Mouse (Mus musculus) liver, embryonic 12.5 days (tissue): ENCODE measurements at regions not wholly inside any gene's neighbourhood (a gene's known extent, or its start where the extent isn't known, plus 50 kb on each side); places are given as distances from the start of the nearest gene placed in this dataset.

ENCODE experiments used
- ATAC-seq: fragments of 200-750 bp; cut with Nextera tagmentation; 2 replicates; pipeline ENCODE4 v1.8.0; 2017; ENCODE audit warnings: moderate number of reproducible peaks, mild to moderate bottlenecking, moderate library complexity
- H3K27ac ChIP-seq: fragments of 300-500 bp; sonication (generic); 2 replicates; pipeline ENCODE4 v1.5.1; 2016; ENCODE audit warnings: mild to moderate bottlenecking
- H3K27me3 ChIP-seq: fragments of 300-500 bp; sonication (generic); replicated peaks from 2 replicates; pipeline ENCODE4 v1.6.1; 2016; ENCODE audit warnings: mild to moderate bottlenecking, moderate library complexity
- H3K36me3 ChIP-seq: fragments of 300-500 bp; sonication (generic); 2 replicates; pipeline ENCODE4 v1.6.1; 2016; ENCODE audit warnings: mild to moderate bottlenecking, moderate library complexity
- H3K4me1 ChIP-seq: fragments of 300-500 bp; sonication (generic); 2 replicates; pipeline ENCODE4 v1.6.1; 2016
- H3K4me2 ChIP-seq: fragments of 300-500 bp; sonication (generic); 2 replicates; pipeline ENCODE4 v1.6.1; 2016; ENCODE audit warnings: mild to moderate bottlenecking, moderate library complexity
- H3K4me3 ChIP-seq: fragments of 300-500 bp; sonication (generic); 2 replicates; pipeline ENCODE4 v1.5.1; 2016; ENCODE audit warnings: mild to moderate bottlenecking, moderate library complexity
- H3K9ac ChIP-seq: fragments of 300-500 bp; sonication (generic); 2 replicates; pipeline ENCODE4 v1.6.1; 2016; ENCODE audit warnings: mild to moderate bottlenecking, moderate library complexity
- H3K9me3 ChIP-seq: fragments of 300-500 bp; sonication (generic); replicated peaks from 2 replicates; pipeline ENCODE4 v1.6.1; 2016; ENCODE audit warnings: mild to moderate bottlenecking, moderate library complexity
- WGBS: fragments of 180-500 bp; shearing (Covaris S2); methylation state at CpG from one replicate; pipeline ENCODE4 v1.1.7; 2016; ENCODE audit not compliant: insufficient replicate concordance; 5-methylcytosine and 5-hydroxymethylcytosine counted together

DNA sequence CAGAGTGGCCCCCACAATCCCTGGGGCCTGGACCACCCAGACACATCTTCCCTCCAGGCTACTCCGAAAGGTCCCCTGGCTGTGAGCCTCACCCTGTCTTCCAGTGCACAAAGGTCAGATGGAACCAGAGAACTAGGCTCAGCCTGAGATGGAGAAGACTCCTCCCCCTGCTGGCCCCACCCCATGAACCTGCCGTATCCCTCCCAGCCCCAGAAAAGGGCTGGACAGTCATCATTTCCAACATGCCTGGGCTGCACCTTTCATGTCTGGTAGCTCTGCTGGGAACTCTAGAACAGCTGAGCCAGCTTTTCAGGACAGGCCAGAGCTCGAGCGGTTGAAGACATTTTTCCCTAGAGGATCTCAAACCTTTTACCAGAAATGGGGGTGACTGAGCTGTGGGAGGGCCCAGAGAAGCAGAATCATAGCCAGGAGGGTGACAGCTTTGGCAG is 77.8 kb downstream of the Zfp36l1 start:
- Histone ChIP-seq H3K4me1 (peaks cover 56% of the 10 kb centered on the region), H3K36me3 (no peaks in the 10 kb centered on the region), H3K9me3 (no peaks in the 10 kb centered on the region), H3K27me3 (no peaks in the 10 kb centered on the region), H3K27ac (peak overlapping the region; percentile 85), H3K4me3 (no peak overlapping the region), H3K4me2 (peak overlapping the region; percentile 53), H3K9ac (peak overlapping the region; percentile 18; the same call in 1 of the 2 replicates)
- 45% methylated on average over 4 of the region's 4 CpGs for WGBS
- peak; percentile 72 for ATAC-seq

DNA sequence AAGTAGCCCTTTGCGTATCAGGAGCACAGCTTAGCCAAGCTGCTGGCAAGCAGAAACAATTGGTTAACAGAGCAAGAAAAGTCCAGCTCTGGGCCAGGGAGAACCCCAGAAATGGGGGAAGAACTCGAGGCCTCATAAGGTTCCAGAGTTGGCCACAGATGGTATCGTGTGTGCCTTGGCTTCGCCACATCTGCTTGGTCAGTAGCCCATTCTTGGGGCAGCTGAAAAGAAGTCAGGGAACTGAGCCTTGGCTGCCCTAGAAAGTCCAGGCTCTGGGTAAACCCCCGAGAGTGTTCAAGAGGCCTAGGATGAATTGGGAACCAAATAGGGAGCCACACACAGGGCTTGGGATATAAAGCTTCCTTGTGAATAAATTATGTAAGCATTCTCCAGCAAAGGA is 78.7 kb downstream of the Zfp36l1 start:
- H3K9me3 ChIP-seq = no peaks in the 10 kb centered on the region
- no peaks in the 10 kb centered on the region for H3K36me3 ChIP-seq
- no peak overlapping the region for H3K27ac ChIP-seq
- ATAC-seq = no peak
- WGBS = 78% methylated on average over 5 of the region's 5 CpGs
- no peak overlapping the region for H3K4me3 ChIP-seq
- no peak overlapping the region for H3K4me2 ChIP-seq
- no peak overlapping the region for H3K9ac ChIP-seq
- H3K27me3 ChIP-seq = no peaks in the 10 kb centered on the region
- H3K4me1 ChIP-seq = peaks cover 50% of the 10 kb centered on the region

DNA sequence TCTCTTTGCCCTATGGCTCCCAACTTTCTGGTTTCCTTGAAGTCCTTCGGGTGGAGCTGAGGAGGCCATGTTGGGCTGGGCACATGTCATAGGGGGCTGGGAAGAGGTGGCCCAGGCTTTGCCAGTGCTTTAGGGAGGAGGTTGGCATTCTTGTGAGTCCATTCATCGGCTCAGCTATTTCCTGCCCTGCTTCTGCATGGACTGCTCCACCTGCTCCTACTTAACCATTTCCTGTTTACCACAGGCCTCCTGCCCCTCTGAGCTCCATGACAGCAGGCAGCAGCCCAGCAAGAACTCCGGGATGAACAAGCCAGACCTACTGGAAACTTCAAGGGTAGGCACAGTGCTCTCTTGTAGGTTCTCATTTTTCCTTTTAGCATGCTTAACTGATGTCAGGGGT is 80.3 kb downstream of the Zfp36l1 start:
- WGBS = 43% methylated on average over 3 of the region's 3 CpGs

DNA sequence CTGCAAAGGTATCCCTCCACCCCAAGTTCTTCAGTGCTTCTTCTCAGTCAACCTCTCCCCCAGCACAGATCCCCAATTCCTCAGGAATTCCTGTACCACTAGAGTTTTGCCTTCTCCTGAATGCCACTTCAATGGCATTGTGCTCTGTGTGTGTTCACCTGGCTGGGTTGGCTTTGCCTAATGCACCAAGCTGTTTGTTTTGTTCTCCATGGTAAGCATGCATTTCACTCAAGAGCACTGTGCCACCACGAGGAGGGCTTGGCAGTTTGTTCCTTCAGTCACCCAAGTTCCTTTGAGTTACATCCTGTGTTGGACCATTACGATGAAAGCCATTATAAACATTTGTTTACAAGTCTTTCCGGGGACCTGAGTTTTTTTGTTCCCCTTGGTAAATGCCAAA is 84.5 kb downstream of the Zfp36l1 start:
- Histone ChIP-seq H3K9ac (no peak overlapping the region), H3K4me3 (no peak overlapping the region), H3K36me3 (no peaks in the 10 kb centered on the region), H3K4me2 (no peak overlapping the region), H3K4me1 (peaks cover 7% of the 10 kb centered on the region; the same call in 1 of the 2 replicates), H3K9me3 (no peaks in the 10 kb centered on the region), H3K27me3 (peaks cover 26% of the 10 kb centered on the region), H3K27ac (no peak overlapping the region)
- no peak for ATAC-seq
- WGBS = 70% methylated on average over 3 of the region's 3 CpGs

More for the DNA sequence above, 80.3 kb downstream of the Zfp36l1 start:
- H3K4me2 ChIP-seq = no peak overlapping the region
- H3K27me3 ChIP-seq = no peaks in the 10 kb centered on the region
- no peaks in the 10 kb centered on the region for H3K36me3 ChIP-seq
- no peak overlapping the region for H3K27ac ChIP-seq
- no peaks in the 10 kb centered on the region for H3K9me3 ChIP-seq
- no peak overlapping the region for H3K4me3 ChIP-seq
- H3K4me1 ChIP-seq = peaks cover 38% of the 10 kb centered on the region
- no peak overlapping the region for H3K9ac ChIP-seq
- no peak for ATAC-seq

DNA sequence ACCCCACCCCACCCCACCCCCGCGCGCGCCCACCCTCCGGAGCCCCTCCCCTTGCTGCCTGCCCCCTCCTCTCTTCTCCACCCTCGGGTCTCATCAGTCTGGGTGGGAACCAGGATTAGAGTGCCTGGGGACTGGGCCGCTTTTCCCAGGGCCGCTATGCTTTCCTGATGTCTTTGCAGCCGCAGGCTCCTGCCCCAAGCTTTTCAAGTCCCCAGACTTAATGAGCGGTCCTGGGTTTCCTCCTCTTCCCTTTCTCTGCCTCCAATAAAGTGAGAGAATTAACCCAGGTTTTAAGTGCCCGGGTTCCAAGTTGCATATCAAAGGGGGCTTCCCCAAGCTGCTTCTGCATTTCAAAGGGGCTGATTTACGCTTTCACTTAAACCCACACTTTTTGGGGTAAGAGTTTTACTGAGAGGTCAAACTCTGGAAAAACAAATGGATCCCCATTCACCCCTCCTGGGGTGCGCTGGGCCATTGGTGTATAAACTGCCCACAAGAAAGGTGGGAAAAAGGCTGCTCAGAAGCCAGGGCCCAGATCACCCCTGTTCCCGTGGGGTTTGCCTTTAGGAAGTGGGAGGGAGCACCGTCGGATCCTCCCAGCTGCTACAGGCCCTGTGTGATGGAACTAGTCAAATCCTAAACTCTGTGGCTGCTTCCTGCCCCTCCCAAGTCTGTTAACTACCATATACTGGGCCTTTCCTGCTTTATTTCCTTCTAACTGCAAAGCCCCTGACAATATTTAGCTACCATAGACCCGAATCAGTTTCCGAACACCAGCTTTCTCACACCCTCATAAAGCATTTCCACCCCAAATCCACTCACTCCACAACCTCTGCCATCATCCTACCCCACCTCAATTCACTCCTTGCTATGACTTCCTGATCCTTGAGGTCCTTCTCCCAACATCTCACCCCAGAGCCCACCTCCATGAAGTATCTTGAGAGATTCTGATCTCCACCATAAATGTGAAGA is 89.4 kb downstream of the Zfp36l1 start:
- Histone ChIP-seq H3K36me3 (no peaks in the 10 kb centered on the region), H3K9ac (no peak overlapping the region), H3K27ac (no peak overlapping the region), H3K4me3 (no peak overlapping the region), H3K4me1 (peaks cover 17% of the 10 kb centered on the region), H3K9me3 (no peaks in the 10 kb centered on the region), H3K27me3 (peaks cover 51% of the 10 kb centered on the region), H3K4me2 (peak overlapping the region; percentile 40)
- WGBS = 25% methylated on average over 18 of the region's 18 CpGs
- no peak for ATAC-seq

DNA sequence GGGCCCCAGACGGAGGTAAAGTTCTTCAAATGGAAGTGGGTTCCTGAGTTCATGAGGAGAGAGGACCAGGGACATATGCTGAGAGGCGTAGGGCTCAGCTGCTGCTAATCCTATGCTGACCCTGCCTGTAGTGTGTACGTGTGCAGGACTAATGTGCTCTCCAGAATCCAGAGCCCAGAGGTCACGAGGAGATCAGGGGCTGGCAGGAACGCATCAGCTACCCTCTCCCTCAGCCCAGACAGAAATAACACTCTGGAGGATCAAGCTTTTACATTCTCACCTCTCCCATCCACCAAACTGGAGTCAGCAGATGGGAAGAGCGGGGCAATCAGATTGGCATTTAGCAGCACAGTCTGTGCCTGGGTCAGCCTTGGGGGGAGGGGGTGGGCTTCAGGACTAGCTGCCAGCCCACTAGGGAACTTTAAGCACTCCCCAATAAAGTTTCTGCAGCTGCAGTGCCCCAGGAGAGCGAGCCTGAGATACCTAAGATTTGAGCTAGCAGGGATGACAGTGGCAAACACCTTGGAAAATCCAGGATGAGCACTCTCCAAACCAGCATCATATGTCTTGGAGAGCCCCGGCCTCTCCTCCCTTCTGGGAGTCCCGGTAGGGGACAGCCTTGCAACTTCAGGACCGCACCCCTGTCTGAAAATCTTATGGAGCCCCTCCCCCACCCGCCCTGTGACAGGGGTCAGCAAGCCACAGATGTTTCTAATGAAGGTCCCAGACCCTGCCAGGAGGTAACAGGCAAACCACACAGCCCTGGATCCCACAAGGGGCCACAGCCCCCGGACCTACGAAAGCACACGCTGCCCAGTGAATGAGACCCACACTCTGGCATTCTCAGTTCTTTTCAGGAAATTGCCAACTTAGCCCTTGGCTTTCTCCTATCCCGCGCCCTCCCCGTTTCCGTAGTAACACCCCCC is 90.4 kb downstream of the Zfp36l1 start:
- H3K27ac ChIP-seq = no peak overlapping the region
- ATAC-seq = no peak
- 26% methylated on average over 18 of the region's 18 CpGs for WGBS

DNA sequence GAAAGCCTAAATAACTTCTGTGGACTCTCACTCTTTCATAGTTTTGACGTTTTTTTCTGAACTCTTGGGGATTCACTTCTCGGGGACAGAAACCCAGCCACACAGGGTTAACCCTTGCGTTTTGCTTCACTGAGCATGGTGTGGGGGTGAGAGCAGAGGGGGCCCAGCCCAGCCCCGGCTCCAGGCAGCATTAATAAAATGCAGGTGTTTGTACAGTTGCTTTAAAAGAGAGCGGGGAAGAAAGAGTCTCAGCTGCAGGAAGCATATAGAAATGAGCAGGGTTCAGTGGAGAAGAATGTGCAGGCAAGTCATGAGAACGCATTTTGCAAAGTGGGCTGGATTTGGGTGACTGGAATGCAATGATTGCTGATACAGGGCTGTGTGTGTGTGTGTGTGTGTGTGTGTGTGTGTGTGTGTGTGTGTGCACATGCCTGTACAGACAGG is 91.8 kb downstream of the Zfp36l1 start:
- ATAC-seq = no peak
- H3K27me3 ChIP-seq = peaks cover 51% of the 10 kb centered on the region
- no peak overlapping the region for H3K9ac ChIP-seq
- no peak overlapping the region for H3K4me2 ChIP-seq
- no peak overlapping the region for H3K27ac ChIP-seq
- H3K4me1 ChIP-seq = peaks cover 17% of the 10 kb centered on the region
- no peaks in the 10 kb centered on the region for H3K36me3 ChIP-seq
- H3K4me3 ChIP-seq = no peak overlapping the region
- WGBS = 58% methylated on average over 6 of the region's 6 CpGs
- no peaks in the 10 kb centered on the region for H3K9me3 ChIP-seq

More for the DNA sequence above, 90.4 kb downstream of the Zfp36l1 start:
- Histone ChIP-seq H3K4me3 (no peak overlapping the region), H3K4me1 (peaks cover 17% of the 10 kb centered on the region), H3K4me2 (peak overlapping the region; percentile 40), H3K9me3 (no peaks in the 10 kb centered on the region), H3K36me3 (no peaks in the 10 kb centered on the region), H3K9ac (no peak overlapping the region), H3K27me3 (peaks cover 51% of the 10 kb centered on the region)

DNA sequence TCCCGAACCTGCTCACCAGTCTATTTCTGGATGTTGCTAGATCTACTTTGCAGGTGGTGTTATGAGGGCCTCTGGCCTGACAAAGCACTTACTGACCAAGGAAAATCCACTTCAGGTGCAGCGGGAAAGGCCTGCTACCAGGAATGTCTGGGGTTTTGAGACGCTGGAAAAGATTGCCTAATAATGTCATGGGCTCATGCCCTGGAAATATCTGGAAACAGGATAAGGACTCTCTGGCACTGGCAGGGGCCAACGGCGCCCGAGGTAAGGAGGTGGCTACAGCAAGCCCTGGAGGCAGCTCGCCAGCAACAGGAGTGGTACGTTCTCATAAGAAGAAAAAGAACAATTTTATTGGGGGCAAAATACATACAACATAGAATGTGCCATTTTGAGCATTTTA is 94.7 kb downstream of the Zfp36l1 start:
- ATAC-seq = no peak
- H3K4me1 ChIP-seq = peaks cover 26% of the 10 kb centered on the region
- peaks cover 26% of the 10 kb centered on the region for H3K27me3 ChIP-seq
- no peaks in the 10 kb centered on the region for H3K9me3 ChIP-seq
- H3K4me2 ChIP-seq = no peak overlapping the region
- H3K9ac ChIP-seq = no peak overlapping the region
- no peak overlapping the region for H3K27ac ChIP-seq
- no peaks in the 10 kb centered on the region for H3K36me3 ChIP-seq
- 78% methylated on average over 8 of the region's 8 CpGs for WGBS
- H3K4me3 ChIP-seq = no peak overlapping the region

DNA sequence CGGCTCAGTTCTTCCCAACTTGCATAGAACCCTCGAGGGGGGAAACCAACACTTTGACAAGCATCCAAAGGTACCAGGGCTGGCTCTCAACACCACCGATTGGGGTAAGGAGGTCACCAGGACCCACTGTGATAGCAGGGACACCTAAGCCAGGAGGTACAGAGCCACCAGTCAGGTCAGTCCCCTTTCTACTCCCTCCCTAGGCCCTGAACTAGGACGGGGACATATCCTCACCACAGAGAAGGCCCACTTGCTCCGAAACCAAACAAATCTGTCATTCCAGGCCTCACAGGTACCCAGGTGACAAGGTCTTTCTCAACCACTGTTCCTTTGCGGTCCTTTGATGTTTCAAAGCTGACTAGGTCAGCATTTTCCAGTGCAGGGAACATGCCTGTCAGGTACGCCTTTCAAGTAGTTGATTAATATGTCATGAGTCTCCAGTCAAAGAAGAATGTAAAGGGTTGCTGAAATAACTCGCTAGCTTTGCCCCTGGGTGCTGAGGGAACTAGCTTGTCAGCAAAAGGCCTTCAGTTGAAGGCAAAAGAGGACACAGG is 95.4 kb downstream of the Zfp36l1 start:
- H3K9me3 ChIP-seq = no peaks in the 10 kb centered on the region
- H3K27ac ChIP-seq = no peak overlapping the region
- ATAC-seq = no peak
- no peak overlapping the region for H3K4me2 ChIP-seq
- H3K4me1 ChIP-seq = peaks cover 19% of the 10 kb centered on the region
- H3K27me3 ChIP-seq = peaks cover 24% of the 10 kb centered on the region
- WGBS = 68% methylated on average over 8 of the region's 8 CpGs
- no peaks in the 10 kb centered on the region for H3K36me3 ChIP-seq
- H3K9ac ChIP-seq = no peak overlapping the region
- H3K4me3 ChIP-seq = no peak overlapping the region

DNA sequence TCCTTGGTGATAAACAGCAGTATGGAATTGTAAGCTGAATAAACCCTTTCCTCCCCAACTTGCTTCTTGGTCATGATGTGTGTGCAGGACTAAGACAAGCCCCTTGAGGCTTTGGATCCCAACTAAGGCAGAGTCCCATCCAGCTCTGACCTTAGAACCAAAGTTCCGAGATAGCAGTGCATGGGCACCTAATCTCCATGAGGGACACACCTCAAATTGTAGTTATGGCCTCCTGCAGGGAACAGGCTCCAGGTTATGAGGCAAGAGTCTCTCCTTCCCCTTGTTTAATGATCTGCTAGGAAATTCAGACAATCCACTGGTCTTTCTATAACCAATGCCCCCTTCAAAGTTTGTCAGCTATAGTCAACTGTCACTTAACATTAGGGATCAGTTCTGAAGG is 96.9 kb downstream of the Zfp36l1 start:
- Histone ChIP-seq H3K27me3 (peaks cover 15% of the 10 kb centered on the region; the same call in 1 of the 2 replicates), H3K36me3 (no peaks in the 10 kb centered on the region), H3K27ac (no peak overlapping the region), H3K9ac (no peak overlapping the region), H3K4me2 (no peak overlapping the region), H3K4me1 (peaks cover 11% of the 10 kb centered on the region), H3K9me3 (no peaks in the 10 kb centered on the region), H3K4me3 (no peak overlapping the region)
- 73% methylated on average over 1 of the region's 1 CpGs for WGBS
- ATAC-seq = no peak

DNA sequence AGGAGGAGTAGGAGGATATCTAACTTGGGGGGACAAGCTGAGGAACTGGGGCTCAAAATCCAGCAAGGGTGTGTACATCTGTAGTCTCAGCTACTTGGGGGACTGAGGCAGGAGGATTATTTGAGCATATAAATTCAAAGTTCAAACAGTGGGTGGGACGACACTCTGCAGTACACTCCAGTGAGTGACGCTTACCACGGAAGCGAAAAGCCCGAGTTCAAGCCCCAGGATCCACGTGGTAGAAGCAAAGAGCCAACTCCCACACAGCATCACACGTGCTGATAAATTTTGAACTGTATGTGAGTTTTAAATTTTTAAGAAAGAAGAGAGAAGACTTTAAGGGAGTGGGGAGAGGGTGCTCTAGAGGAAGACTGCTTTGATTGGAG is 98.2 kb downstream of the Zfp36l1 start:
- peak; percentile 32 for ATAC-seq
- H3K27ac ChIP-seq = no peak overlapping the region
- H3K27me3 ChIP-seq = 0 out of 2 replicates have a peak, but pooled peaks cover 13% of the 10 kb centered on the region
- H3K4me2 ChIP-seq = peak overlapping the region; percentile 60
- H3K4me3 ChIP-seq = peak overlapping the region; percentile 8; the same call in 1 of the 2 replicates
- H3K9ac ChIP-seq = peak overlapping the region; percentile 22; the same call in 1 of the 2 replicates
- WGBS = 42% methylated on average over 7 of the region's 7 CpGs
- H3K9me3 ChIP-seq = no peaks in the 10 kb centered on the region
- no peaks in the 10 kb centered on the region for H3K36me3 ChIP-seq
- peaks cover 11% of the 10 kb centered on the region for H3K4me1 ChIP-seq
